Mouse (Mus musculus): ENCODE measurements around the gene Caskin2.

DNA sequence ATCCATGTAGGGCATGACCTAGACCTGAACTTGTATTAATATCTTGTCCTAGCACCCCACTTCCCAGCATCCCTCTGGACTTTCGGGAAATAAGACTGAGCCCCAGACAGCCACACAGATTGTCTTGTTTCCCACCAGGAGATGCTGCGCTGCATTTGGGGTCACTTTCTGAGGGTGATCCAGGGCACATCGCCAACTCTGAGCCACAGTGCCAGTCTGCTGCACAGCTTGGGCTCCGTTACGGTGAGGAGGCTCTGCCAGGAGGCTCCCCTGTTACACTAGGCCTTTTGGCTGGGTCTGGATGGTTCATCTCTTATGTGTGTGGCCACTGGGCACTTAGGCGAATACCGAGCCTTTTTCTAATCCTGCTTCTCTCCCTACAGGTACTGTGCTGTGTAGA, 23.7 kb downstream of the Caskin2 start:
- TF ChIP-seq CTCF (IDR thresholded peaks at IDR 0.05 in 2 of 3, conservative IDR thresholded peaks at IDR 0.05 in 1 of 3; ENCODE audit: control insufficient read depth in 1 of 3, insufficient read depth in 1 of 3, low read depth in 2 of 3, low read length in 3 of 3, poor library complexity in 1 of 3, severe bottlenecking in 1 of 3) = no peak
- TF ChIP-seq POLR2AphosphoS5 (IDR thresholded peaks at IDR 0.05; ENCODE audit: borderline replicate concordance, low read depth, low read length) = no peak
- no peak for TF ChIP-seq POLR2A (IDR thresholded peaks at IDR 0.05; ENCODE audit: control insufficient read depth in 1 of 2, insufficient read depth in 1 of 2, low read depth in 1 of 2, low read length in 2 of 2, poor library complexity in 1 of 2)
- TF ChIP-seq CHD2 (IDR thresholded peaks at IDR 0.05; ENCODE audit: low read length) = no peak
- no peak for TF ChIP-seq MAFK (IDR thresholded peaks at IDR 0.05; ENCODE audit: borderline replicate concordance, low read depth, low read length)
- no peak for TF ChIP-seq ZNF384 (IDR thresholded peaks at IDR 0.05; ENCODE audit: low read depth, low read length)
- no peak for TF ChIP-seq E2F4 (IDR thresholded peaks at IDR 0.05; ENCODE audit: borderline replicate concordance, low read depth, low read length)
- TF ChIP-seq SIN3A (IDR thresholded peaks at IDR 0.05; ENCODE audit: low read length) = no peak
- no peak for TF ChIP-seq JUND (IDR thresholded peaks at IDR 0.05; ENCODE audit: low read depth, low read length)

Data from MEL (cell line).